Mouse (Mus musculus): Measurements from ENCODE around the gene Slc25a36.
A peak's percentile ranks its signal among the peaks of the same experiment; 100 is the strongest.

Gene Slc25a36

GRCm38 (mm10) chr9:97111506-97111905, 549 bp upstream of the Slc25a36 start:
- DNase-seq (ENCODE audit: low spot score): no peak

- DNase-seq (ENCODE audit: low spot score): no peak
These were observed 4.3 kb downstream of the Slc25a36 start for GRCm38 (mm10) chr9:97106481-97107160.

- DNase-seq (ENCODE audit: low spot score): no peak
These were observed 5.5 kb downstream of the Slc25a36 start for GRCm38 (mm10) chr9:97105400-97105985.

- DNase-seq (ENCODE audit: low spot score): no peak
These were observed 7.4 kb downstream of the Slc25a36 start for GRCm38 (mm10) chr9:97103376-97104061.

DNA sequence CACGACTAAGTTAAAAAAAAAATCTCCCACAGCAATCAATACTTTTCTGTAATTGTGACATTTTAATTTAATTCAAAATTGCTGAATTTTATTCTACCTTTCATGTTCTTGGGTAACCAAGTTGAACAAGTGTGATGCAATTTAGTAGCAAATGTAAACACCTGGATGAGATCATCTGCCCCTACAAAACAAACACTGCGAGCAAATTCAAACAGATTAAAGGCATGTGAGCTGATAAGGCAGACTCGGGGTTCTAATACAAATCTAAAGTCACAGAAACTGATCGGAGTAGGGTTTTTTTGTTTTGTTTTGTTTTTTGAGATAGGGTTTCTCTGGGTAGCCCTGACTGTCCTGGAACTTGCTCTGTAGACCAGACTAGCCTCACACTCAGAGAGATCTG, 12.0 kb downstream of the Slc25a36 start:
- no peak for DNase-seq (ENCODE audit: low spot score)

DNA sequence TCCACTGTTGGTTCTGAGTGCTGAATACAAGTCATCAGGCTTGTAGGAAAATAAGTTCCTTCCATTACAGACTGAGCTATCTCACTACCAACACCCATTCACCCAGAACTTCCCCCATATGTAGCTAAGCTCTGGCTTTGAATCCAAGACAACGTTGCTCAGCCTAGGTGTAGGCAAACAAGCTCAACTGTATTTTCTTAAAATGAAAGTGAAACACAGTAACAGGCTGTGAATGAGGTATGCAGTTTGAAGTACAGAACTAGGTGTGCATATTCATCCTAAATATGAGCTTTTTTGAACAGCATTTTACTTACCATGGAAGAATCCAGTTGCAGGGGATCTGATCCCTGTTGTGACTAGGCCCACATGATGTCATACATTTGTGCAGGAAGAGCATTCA, 14.8 kb downstream of the Slc25a36 start:
- no peak for DNase-seq (ENCODE audit: low spot score)

DNA sequence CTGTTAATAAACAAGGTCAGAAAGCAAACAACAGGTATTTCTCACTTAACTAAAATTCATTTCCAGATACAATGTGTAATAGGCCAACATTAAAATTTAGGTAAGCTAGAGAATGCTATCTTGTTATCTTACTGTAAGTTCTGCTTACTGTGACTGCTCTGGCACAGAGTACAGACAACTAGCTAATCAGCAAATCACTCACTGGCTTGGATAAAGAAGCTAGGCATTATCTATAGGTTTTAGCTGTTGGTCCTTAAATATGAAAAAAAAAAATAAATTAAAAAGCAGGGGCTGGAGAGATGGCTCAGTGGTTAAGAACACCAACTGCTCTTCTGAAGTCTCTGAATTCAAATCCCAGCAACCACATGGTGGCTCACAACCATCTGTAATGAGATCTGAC, 23.1 kb downstream of the Slc25a36 start:
- DNase-seq (ENCODE audit: low spot score): no peak

DNA sequence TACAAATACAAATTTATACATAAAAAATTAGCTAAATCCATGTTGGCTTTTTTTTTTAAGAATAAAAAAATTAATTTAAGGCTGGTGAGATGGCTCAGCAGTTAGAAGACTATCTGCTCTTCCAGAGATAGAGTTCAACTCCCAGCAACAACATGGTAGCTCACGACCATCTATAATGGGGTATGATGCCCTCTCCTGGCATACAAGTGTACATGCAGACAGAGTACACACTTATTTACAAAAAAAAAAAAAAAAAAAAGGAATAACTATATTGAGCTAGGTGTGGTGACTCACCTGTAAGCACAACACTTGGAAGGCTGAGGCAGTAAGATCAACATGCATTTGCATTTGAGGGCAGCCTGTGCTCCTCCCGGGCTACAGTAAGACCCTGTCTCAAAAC, 26.3 kb downstream of the Slc25a36 start:
- DNase-seq (ENCODE audit: low spot score): no peak

DNA sequence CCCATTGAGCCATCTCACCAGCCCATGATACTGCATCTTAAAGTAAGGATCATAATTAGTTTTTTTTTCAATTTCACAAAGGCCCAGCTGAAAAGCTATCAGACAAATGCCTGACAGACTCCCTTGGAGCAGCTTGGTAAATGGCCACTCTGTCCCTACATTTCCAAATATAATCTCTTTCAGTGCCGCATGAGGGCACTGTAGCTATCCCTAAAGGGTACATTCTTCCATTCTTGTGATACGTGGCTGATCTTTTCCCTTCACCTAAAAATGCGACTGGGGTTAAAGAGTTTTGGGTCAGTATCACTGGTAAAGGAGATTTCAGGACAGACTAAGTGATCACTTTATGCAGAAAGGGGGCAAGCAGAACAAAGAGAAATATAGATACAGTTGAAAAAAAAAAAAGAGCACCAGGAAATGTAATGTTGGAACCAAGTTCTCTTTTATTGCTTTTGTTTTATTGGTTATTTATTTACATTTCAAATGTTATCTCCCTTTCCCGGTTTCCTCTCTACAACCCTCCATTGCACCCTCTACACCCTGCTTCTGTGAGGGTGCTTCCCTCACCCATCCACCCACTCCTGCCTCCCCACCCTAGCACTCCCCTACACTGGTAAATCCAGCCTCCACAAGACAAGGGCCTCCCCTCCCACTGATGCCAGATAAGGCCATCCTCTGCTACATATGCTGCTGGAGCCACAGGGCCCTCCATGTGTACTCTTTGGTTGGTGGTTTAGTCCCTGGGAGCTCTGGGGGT, 29.7 kb downstream of the Slc25a36 start:
- no peak for DNase-seq (ENCODE audit: low spot score)

DNA sequence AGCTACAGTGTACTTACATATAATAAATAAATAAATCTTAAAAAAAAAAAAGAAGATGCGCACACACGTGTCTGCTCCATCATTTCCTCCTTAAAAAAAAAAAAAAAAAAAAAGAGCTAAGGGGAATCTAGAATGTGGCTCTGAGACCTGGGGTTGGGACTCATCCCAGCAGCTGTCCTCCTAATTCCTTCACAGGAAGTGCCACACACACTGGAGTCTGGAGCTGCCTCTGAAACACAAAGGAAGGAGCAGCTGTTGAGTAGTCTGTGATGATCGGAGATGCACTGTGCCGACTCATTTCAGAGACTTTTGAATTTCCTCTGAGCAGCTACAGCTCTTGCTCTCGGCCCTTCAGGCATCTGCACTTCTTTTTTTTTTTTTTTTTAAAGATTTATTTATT, 41.0 kb downstream of the Slc25a36 start:
- DNase-seq (ENCODE audit: low spot score): no peak

DNA sequence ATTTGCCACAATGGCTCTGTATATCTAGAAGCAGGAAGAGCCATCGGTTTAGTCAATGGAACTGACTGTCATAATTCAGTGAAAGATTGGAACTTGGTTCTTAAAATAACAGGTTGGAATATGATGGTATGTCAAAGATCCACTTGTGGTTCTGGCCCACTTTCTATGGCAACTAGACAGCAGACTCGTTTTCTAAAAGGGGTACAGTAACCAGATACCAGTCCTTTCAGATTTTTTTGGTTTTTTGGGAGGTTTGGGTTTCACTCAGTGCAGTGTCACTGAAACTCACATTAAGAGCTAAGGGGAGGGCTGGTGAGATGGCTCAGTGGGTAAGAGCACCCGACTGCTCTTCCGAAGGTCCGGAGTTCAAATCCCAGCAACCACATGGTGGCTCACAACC, 41.5 kb downstream of the Slc25a36 start:
- DNase-seq (ENCODE audit: low spot score): no peak

DNA sequence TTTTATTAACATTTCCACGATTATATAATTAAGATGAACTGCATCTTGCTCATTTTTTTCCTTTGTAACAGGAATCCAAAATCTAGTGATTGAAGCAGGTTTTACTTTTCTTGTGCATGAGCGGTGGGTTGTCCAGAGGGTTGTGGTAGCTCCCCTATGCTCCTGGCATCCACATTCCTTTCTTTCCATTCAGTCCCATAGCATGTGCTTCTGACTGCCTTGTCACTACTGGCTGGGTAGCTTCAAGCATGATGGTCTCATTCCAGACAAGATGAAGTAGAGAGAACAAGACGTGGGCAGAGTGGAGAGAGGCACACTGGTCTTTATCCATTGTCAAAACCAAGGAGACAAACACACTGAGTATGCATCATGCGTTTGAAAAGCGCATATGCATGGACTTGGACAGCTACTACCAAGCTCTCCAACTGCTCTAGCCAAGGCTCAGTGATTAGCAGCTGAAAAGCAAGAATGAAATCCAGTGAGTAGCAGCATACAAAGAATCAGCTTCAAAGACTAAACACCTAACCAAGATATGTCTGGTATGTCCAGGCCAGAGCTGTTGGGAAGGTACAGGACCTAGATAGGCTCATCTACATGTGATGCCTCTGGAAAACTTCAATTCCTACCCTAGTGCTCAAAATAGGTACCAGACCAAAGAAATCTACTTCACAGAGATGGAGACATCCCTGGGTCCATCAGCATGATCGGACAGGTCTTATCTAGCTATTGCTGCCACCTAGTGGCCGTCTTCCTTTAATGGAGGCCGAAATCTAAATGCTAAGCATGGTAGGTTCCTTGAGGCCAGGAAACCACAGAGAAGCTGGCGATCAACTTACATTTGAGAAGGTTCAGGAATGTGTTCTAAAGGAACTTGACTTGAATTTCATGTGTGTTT, 42.5 kb downstream of the Slc25a36 start:
- peak; percentile 90 for DNase-seq (ENCODE audit: low spot score)

DNA sequence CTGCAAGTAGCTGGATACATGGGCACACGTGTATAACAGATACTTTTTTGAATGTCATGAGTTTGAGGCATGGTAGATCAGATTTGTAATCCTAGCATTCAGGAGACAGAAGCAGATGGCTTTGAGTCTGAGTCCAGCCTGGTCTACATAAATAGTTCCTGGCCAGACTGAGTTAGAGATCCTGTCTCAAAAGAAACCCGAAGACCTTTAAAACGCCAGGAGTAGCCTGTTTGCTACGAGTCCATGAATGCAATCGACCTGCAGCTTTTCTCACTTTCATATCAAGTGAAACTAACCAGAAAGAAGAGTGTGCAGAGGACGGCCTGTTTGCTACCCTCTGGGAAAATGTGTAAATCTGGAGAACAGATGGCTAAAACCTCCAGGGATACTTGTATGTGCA, 43.2 kb downstream of the Slc25a36 start:
- no peak for DNase-seq (ENCODE audit: low spot score)

- DNase-seq (ENCODE audit: low spot score): no peak
These were observed 45.1 kb downstream of the Slc25a36 start for GRCm38 (mm10) chr9:97065885-97066284.

DNA sequence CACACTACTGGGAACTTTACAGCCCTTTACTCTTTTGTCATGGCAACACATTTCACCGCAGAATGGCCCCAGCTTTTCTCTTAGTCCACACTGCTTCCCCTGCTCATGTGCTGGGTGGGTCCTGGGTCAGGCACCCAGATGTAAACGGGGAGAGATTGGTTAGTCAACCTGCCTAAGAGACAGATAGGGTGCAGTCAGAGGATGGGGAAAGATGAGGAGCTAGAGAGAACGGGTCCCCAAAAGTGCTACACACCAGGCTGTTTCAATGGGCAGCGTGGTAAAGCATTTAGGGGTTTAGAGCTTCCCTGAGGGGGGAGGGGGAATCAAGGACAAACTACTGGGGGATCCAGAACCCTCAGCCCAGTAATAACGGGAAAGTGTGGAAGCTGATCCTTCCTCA, 45.7 kb downstream of the Slc25a36 start:
- no peak for DNase-seq (ENCODE audit: low spot score)

GRCm38 (mm10) chr9:97064161-97064560, 46.8 kb downstream of the Slc25a36 start:
- no peak for DNase-seq (ENCODE audit: low spot score)

DNA sequence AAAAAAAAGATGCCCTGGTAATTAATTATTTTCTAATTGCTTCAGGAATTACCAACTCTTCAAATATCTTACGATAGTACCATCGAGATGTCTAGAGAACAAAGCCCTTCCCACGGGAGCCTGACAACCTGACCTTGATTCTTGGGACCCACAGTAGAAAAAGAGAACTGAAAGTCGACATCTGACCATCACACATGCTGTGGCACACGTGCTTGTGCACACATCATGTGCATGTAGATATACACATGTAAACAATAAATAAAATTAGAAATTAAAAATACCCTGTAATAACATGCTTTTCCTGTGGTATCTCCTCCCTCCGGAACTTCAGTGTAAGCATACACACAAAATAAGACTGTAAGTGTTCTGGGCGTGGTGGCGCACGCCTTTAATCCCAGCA, 49.3 kb downstream of the Slc25a36 start:
- DNase-seq (ENCODE audit: low spot score): no peak

- DNase-seq (ENCODE audit: low spot score): no peak
These were observed 54.2 kb downstream of the Slc25a36 start for GRCm38 (mm10) chr9:97056541-97057338.

DNA sequence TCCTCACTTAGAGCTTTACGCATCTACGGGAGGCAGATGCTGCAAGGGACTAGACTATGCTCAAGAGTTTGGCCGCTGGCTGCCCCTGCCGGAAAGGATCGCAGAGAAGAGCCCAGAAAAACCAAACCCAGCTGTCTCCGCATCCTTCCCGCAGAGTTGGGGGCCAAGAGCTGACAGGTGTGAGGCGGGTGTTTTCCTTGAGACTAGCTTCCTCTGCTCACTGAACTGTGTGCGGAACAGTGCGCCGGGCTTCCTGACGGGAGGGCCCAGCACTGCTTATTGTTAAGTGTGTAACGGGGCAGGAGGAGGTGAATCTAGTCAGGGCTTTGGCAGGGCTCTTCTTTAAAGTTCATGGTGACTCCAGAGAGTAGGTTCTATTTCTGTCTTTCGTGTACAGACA, 55.1 kb downstream of the Slc25a36 start:
- DNase-seq (ENCODE audit: low spot score): no peak

- no peak for DNase-seq (ENCODE audit: low spot score)
These were observed 59.8 kb downstream of the Slc25a36 start for GRCm38 (mm10) chr9:97051176-97051575.

DNA sequence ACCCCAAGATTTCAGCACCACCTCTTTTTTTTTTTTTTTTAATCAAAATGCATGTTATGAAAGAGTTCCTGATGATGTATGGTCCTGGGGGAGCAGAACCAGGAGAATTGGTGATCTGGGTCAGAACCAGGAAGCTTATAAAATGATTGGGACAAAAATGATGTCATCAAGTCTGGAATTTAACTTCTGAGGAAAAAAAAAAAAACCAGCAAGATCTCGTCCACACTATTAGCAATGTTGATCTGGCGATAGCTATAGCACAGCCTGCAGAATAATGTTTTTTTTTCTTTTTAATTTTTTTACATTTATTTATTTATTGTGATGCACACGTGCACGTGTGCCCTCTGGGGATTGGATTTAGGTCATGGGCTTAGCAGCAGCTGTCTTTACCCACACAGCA, 64.7 kb downstream of the Slc25a36 start:
- DNase-seq (ENCODE audit: low spot score): no peak

All from layer of hippocampus, adult 11-12 months (tissue).